Mouse (Mus musculus): ENCODE data around the gene Asah2.

GRCm38 (mm10) chr19:32056252-32056651 lies 51.8 kb downstream of the Asah2 start:
- TF ChIP-seq CTCF (conservative IDR thresholded peaks at IDR 0.05 in 1 of 2, IDR thresholded peaks at IDR 0.05 in 1 of 2; ENCODE audit: low read depth in 2 of 2, low read length in 2 of 2) (no peak), KAT2A (IDR thresholded peaks at IDR 0.05; ENCODE audit: insufficient replicate concordance, low read length) (no peak), USF2 (conservative IDR thresholded peaks at IDR 0.05; ENCODE audit: low read depth, low read length) (no peak), MXI1 (IDR thresholded peaks at IDR 0.05; ENCODE audit: low read depth, low read length) (no peak), POLR2A (IDR thresholded peaks at IDR 0.05; ENCODE audit: low read depth, low read length) (no peak), IRF4 (IDR thresholded peaks at IDR 0.05; ENCODE audit: low read depth, low read length) (no peak)

Data from CH12.LX (cell line).